Mouse (Mus musculus): ENCODE measurements around the gene Acss1.

Gene Acss1

DNA sequence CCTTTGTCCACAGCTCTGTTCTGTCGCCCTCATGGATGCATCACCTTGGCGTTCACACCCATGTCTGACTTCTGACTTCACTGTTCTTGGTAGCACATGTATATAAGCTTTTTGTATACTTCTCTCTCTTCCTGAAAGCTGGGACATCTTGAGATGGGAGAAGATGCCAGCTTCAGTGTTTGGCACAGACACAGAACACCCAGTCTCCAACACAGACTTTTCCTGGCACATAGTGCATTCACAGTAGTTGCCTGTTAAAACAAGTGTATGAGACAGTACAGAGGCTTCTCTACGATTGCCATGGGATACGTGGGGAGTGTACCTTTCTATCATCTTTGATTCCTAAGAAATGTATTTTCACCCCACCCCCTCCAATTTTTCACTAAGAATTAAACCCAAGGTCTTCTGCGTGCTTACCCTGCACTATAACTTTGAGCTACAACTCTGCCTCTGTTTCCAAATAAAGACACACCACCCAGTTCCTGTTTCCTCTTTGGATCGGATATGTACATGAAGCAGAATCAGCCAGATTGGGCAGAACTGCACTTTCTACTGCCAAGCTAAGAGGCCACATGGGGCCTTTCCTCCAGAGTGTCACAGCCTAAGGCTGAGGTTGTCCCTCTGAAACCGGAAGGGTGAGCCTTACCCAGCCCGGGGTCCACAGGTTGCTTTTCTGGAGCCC is 3.5 kb upstream of the Acss1 start:
- TF ChIP-seq GATA4 (IDR thresholded peaks at IDR 0.05; ENCODE audit: insufficient replicate concordance, low read length) = no peak

GRCm38 (mm10) chr2:150670926-150671325 is 2.6 kb upstream of the Acss1 start:
- TF ChIP-seq GATA4 (IDR thresholded peaks at IDR 0.05; ENCODE audit: insufficient replicate concordance, low read length) = no peak

DNA sequence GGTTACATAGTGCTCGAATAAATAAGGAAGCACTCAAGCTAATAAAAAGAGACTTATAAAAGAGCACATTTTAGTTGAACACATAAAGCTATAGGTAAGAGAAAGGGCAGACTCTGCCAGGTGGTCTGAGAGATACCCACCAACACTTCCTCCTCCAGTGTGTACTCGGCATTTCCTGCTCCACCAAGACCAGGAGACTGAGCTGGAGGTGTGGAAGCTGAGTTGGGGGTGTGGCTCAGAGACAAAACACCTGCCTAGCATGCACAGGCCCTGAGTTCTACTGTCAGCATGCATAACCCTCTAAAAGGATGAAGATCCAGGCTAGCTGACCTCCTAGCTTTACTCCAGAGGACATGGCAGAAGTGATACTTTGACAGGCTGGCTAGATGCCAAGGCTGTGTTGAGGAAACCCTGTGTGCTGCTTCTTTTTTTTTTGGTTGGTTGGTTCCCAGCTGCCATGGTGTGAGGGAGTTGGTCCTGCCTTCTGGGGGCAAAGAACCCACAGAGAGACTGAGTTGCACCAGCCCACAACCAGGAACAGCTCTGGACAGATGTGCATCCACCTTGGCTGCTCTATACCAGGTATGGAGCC is 1.2 kb upstream of the Acss1 start:
- TF ChIP-seq GATA4 (IDR thresholded peaks at IDR 0.05; ENCODE audit: insufficient replicate concordance, low read length) = no peak

- TF ChIP-seq GATA4 (IDR thresholded peaks at IDR 0.05; ENCODE audit: insufficient replicate concordance, low read length) = no peak
These were observed 656 bp upstream of the Acss1 start for GRCm38 (mm10) chr2:150668956-150669355.

- no peak for TF ChIP-seq GATA4 (IDR thresholded peaks at IDR 0.05; ENCODE audit: insufficient replicate concordance, low read length)
These were observed 1.1 kb downstream of the Acss1 start for GRCm38 (mm10) chr2:150667065-150667819.

GRCm38 (mm10) chr2:150666723-150667064 is 1.6 kb downstream of the Acss1 start:
- no peak for TF ChIP-seq GATA4 (IDR thresholded peaks at IDR 0.05; ENCODE audit: insufficient replicate concordance, low read length)

GRCm38 (mm10) chr2:150665534-150666451 is 2.5 kb downstream of the Acss1 start:
- no peak for TF ChIP-seq GATA4 (IDR thresholded peaks at IDR 0.05; ENCODE audit: insufficient replicate concordance, low read length)

- TF ChIP-seq GATA4 (IDR thresholded peaks at IDR 0.05; ENCODE audit: insufficient replicate concordance, low read length) = no peak
These were observed 3.3 kb downstream of the Acss1 start for GRCm38 (mm10) chr2:150665006-150665405.

GRCm38 (mm10) chr2:150664152-150664920 is 4.0 kb downstream of the Acss1 start:
- no peak for TF ChIP-seq GATA4 (IDR thresholded peaks at IDR 0.05; ENCODE audit: insufficient replicate concordance, low read length)

GRCm38 (mm10) chr2:150663255-150663654 is 5.0 kb downstream of the Acss1 start:
- no peak for TF ChIP-seq GATA4 (IDR thresholded peaks at IDR 0.05; ENCODE audit: insufficient replicate concordance, low read length)

DNA sequence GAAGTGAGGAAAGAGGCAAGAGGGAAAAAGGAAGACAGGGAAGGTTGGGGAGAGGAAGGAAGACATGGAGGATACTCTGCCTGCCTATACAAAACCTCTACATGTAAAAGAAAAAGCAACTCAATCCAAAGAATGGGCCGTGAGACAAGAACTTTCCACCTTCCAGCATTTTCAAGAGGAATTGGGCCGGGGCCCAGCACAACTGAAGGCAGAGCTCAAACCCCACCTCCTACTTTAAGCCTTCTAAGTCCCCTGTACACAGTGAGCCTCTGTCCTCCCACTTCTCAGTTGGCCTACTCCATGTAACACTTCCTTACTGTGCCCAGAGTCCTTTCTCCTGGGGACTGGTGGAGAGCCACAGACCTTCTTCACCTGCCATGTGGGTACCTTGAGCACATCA is 6.3 kb downstream of the Acss1 start:
- TF ChIP-seq GATA4 (IDR thresholded peaks at IDR 0.05; ENCODE audit: insufficient replicate concordance, low read length) = no peak

DNA sequence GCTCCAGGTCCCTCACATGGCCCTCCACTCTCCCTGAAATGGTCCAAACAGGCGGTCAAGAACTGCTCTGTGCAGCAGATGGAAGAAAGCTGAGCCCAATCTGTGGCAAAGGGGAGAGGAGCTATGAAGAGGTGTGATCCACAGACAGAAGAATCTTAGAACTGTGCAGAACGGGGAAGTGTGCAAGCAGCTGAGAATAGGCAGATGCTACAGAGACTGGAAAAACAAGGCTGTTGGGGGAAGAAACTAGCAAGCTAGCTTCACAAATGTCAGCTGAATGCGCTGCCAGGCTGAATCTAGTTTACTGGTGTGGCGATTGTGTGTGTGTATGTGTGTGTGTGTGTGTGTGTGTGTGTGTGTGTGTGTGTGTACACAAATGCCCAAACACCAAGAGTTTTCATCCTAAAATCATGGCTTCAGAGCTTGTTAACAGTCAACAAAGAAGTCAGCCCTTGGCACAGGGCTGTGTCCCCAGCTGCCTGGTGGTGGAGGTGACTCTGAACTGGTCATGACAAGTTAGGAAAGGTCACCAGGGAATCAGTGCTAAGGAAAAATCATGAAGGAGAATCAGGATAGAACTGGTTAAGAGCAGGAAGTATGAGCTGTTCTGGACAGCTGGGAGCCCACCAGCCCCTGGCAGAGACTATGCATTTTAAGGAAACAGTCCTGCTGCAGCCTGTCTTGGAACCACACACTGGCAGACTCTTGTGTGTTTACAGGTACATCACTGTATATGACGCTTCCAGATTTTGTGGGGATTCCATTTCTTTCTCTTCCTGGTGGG is 7.4 kb downstream of the Acss1 start:
- TF ChIP-seq GATA4 (IDR thresholded peaks at IDR 0.05; ENCODE audit: insufficient replicate concordance, low read length) = no peak

- TF ChIP-seq GATA4 (IDR thresholded peaks at IDR 0.05; ENCODE audit: insufficient replicate concordance, low read length) = no peak
These were observed 8.3 kb downstream of the Acss1 start for GRCm38 (mm10) chr2:150660049-150660448.
